Mouse (Mus musculus) embryonic facial prominence, embryonic 11.5 days (tissue): ENCODE results near the gene Ogdh. TPM values are rescaled to one million over a fixed set of nuclear protein-coding genes. Genes with fewer than 3 reads are reported as not detected.

Experiments used
- ATAC-seq: fragments of 200-750 bp; cut with Nextera tagmentation; replicated peaks from 2 replicates; pipeline ENCODE4 v1.8.0; 2017; ENCODE audit warnings: low read depth; ENCODE audit not compliant: insufficient number of reproducible peaks, low FRiP score, low TSS enrichment
- DNase-seq: peaks from one replicate; pipeline ENCODE4 v3.0.0-alpha.2; 2015; ENCODE audit warnings: low spot score
- H3K27ac ChIP-seq: fragments of 300-500 bp; sonication (generic); replicated peaks from 2 replicates; pipeline ENCODE4 v1.5.1; 2014; ENCODE audit warnings: mild to moderate bottlenecking, low read depth, low read length, control low read depth
- H3K27me3 ChIP-seq: fragments of 300-500 bp; sonication (generic); 2 replicates; pipeline ENCODE4 v1.6.1; 2014; ENCODE audit warnings: mild to moderate bottlenecking, low read length, moderate library complexity, mixed read lengths; ENCODE audit not compliant: control insufficient read depth, insufficient read depth
- H3K36me3 ChIP-seq: fragments of 300-500 bp; sonication (generic); replicated peaks from 2 replicates; pipeline ENCODE4 v1.6.1; 2014; ENCODE audit warnings: low read depth, mild to moderate bottlenecking, low read length, moderate library complexity, mixed read lengths; ENCODE audit not compliant: control insufficient read depth, insufficient read depth
- H3K4me1 ChIP-seq: fragments of 300-500 bp; sonication (generic); 2 replicates; pipeline ENCODE4 v1.6.1; 2014; ENCODE audit warnings: low read length, mixed read lengths; ENCODE audit not compliant: control insufficient read depth, insufficient read depth
- H3K4me2 ChIP-seq: fragments of 300-500 bp; sonication (generic); 2 replicates; pipeline ENCODE4 v1.6.1; 2014; ENCODE audit warnings: low read depth, mild to moderate bottlenecking, control low read depth, low read length, moderate library complexity
- H3K4me3 ChIP-seq: fragments of 300-500 bp; sonication (generic); 2 replicates; pipeline ENCODE4 v1.5.1; 2014; ENCODE audit warnings: low read depth, low read length, control low read depth
- H3K9ac ChIP-seq: fragments of 300-500 bp; sonication (generic); replicated peaks from 2 replicates; pipeline ENCODE4 v1.6.1; 2014; ENCODE audit warnings: mild to moderate bottlenecking, control low read depth, low read length
- H3K9me3 ChIP-seq: fragments of 300-500 bp; sonication (generic); replicated peaks from 2 replicates; pipeline ENCODE4 v1.6.1; 2016; ENCODE audit warnings: mild to moderate bottlenecking, low read length, inconsistent platforms, mixed read lengths; ENCODE audit not compliant: control insufficient read depth
- WGBS: fragments of 180-500 bp; shearing (Covaris S2); extraction: QIAGEN DNeasy Blood & Tissue Kit; methylation state at CpG from one replicate; pipeline ENCODE4 v1.1.7; 2014; 5-methylcytosine and 5-hydroxymethylcytosine counted together
- microRNA-seq: library from miRNA; unstranded; fragments of <30 nt; microRNA quantifications from one replicate; pipeline ENCODE4, GENCODE M21; 2016; ENCODE audit warnings: borderline number of aligned reads
- polyA plus RNA-seq: library from polyadenylated mRNA; unstranded; fragments of >200 nt; fragmentation: Nextera tagmentation; extraction: Ambion mirVana; gene quantifications from 2 replicates; pipeline ENCODE4 v1.2.1, GENCODE M21; 2014

The Ogdh gene
- polyA plus RNA-seq, 1 experiment from 2014 or later: 75.3 TPM

- DNase-seq (no peak), ATAC-seq (no peak)
These were observed 113.5 kb downstream of the Ogdh start for GRCm38 (mm10) chr11:6404699-6405566.

GRCm38 (mm10) chr11:6405591-6406081 lies 114.2 kb downstream of the Ogdh start:
- no peak for ATAC-seq
- H3K27me3 ChIP-seq: no peaks in the 10 kb centered on the region
- WGBS: 76% methylated on average over 4 of the region's 4 CpGs
- peaks cover 27% of the 10 kb centered on the region for H3K36me3 ChIP-seq
- H3K4me1 ChIP-seq: peaks cover 8% of the 10 kb centered on the region; the same call in 1 of the 2 replicates
- peak overlapping the region; percentile 64 for H3K27ac ChIP-seq
- H3K9me3 ChIP-seq: no peaks in the 10 kb centered on the region
- no peak overlapping the region for H3K4me2 ChIP-seq
- no peak for DNase-seq
- H3K4me3 ChIP-seq: no peak overlapping the region
- H3K9ac ChIP-seq: no peak overlapping the region

More at GRCm38 (mm10) chr11:6404699-6405566, 113.5 kb downstream of the Ogdh start:
- H3K4me2 ChIP-seq: no peak overlapping the region
- H3K27ac ChIP-seq: peak overlapping the region; percentile 64
- 88% methylated on average over 9 of the region's 9 CpGs for WGBS
- H3K4me1 ChIP-seq: peaks cover 8% of the 10 kb centered on the region; the same call in 1 of the 2 replicates
- H3K36me3 ChIP-seq: peaks cover 30% of the 10 kb centered on the region
- no peak overlapping the region for H3K4me3 ChIP-seq
- no peaks in the 10 kb centered on the region for H3K9me3 ChIP-seq
- no peaks in the 10 kb centered on the region for H3K27me3 ChIP-seq
- H3K9ac ChIP-seq: no peak overlapping the region; the same call in 1 of the 2 replicates

Small RNAs within 50 kb of the gene (microRNA-seq; reads per million reads assigned to microRNA genes)
- not detected for gene Mir7651

Other genes with a start within 250 kb of the Ogdh start
- gene Camk2b, start 225.3 kb upstream of the Ogdh start, polyA plus RNA-seq: 1.6 and 1.7 TPM in 2 replicates
- 0.36 and 0.61 TPM in 2 replicates for gene A730071L15Rik, start 91.6 kb upstream of the Ogdh start, polyA plus RNA-seq
- 41.7 and 43.0 TPM in 2 replicates for gene Nudcd3, start 91.2 kb upstream of the Ogdh start, polyA plus RNA-seq
- not detected in 2 replicates for gene Npc1l1, start 61.5 kb upstream of the Ogdh start, polyA plus RNA-seq
- gene Ddx56, start 23.9 kb upstream of the Ogdh start, polyA plus RNA-seq: 109 and 112 TPM in 2 replicates
- gene Tmed4, start 16.8 kb upstream of the Ogdh start, polyA plus RNA-seq: 131 and 135 TPM in 2 replicates
- 9.0 and 9.6 TPM in 2 replicates for gene Zmiz2, start 97.4 kb downstream of the Ogdh start, polyA plus RNA-seq
- 5,819 and 6,203 TPM in 2 replicates for gene Ppia, start 123.8 kb downstream of the Ogdh start, polyA plus RNA-seq
- gene H2afv, start 152.8 kb downstream of the Ogdh start, polyA plus RNA-seq: 853 and 854 TPM in 2 replicates
- 14.8 and 15.8 TPM in 2 replicates for gene Purb, start 184.3 kb downstream of the Ogdh start, polyA plus RNA-seq
- 0.29 and 0.67 TPM in 2 replicates for gene Myo1g, start 229.3 kb downstream of the Ogdh start, polyA plus RNA-seq